Mouse (Mus musculus) left cerebral cortex, postnatal 25 days (tissue): ENCODE data around the gene Hist2h3c1. TPM values are rescaled to one million over a fixed set of nuclear protein-coding genes. Genes with fewer than 3 reads are reported as not detected.
A peak's percentile ranks its signal among the peaks of the same experiment; 100 is the strongest.
"Not testable (repeated sequence)": the region's sequence is repeated elsewhere in the genome, so short reads cannot be mapped to it uniquely, and the experiment has no call there.

ENCODE experiments used
- DNase-seq, 2 experiments: peaks; one replicate each; pipeline ENCODE4 v3.0.0; 2022; ENCODE audit warnings: low spot score in 2 of 2, mixed read lengths in 1 of 2
- intact Hi-C: fragments of 180-260 bp; cut with DNase I; formaldehyde crosslinking; loops from one replicate; pipeline ENCODE4 v1.15.1; 2025
- microRNA-seq, 2 experiments: library from miRNA; unstranded; fragments of <30 nt; microRNA quantifications; one replicate each; pipeline ENCODE4 v1.2.0; 2022
- total RNA-seq, 2 experiments: library from RNA; stranded (reverse); gene quantifications; 2 replicates each; pipeline ENCODE4 v1.2.3; 2021

Gene Hist2h3c1
- total RNA-seq, 2 experiments from 2014 or later: not detected

GRCm38 (mm10) chr3:96273591-96274465 is 27.3 kb downstream of the Hist2h3c1 start:
- intact Hi-C loops: no loop called here
- DNase-seq: no peak

- intact Hi-C loops: loop anchor here (5.0 kb wide), 1 partner anchor 225 kb away; no protein-coding TSS in a partner anchor
- peak; percentile 36 to 71 for DNase-seq
These were observed 30.9 kb downstream of the Hist2h3c1 start for GRCm38 (mm10) chr3:96277428-96277799.

DNA sequence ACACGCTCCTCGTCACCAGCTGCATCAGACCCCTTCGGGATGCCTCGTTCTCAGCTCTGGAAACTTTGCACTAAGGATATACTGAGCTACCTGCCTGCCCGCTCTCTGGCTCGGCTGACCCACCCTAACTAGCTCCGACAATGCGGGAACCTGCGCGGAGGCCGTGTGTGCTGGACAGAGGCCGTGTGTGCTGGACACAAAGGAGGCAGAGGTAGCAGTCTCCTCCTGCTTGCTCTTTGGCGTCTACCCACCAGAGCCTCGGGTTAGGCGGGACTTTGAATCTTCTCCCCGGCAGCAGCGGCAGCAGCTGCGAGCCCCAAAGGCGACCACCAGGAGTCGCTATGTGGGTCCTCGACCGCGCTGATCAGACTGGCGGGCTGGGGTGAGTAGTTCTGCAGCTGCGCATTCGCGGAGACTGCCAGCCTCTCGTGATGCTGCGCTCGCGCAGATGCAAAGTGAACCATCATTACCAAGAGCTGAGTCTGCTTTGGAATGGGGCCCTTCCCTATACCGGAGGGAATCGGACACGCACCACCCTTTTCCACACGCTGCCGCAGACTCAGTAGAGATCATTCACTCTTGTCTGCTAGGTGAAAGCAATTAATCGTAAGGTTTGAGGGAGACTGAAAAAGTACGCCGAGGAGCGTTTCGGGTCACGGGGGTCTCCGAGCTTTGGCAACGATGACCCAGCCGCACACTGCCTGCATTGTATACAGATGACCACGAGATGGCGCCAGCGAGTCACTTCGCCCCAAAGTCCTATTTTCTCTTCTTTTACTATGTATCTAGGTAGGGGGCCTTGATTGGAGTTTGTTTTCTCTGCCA is 31.5 kb downstream of the Hist2h3c1 start:
- intact Hi-C loops: loop anchor here (5.0 kb wide), 1 partner anchor 224 kb away; no protein-coding TSS in a partner anchor
- DNase-seq: peak; percentile 91 to 97

GRCm38 (mm10) chr3:96280660-96281059 is 34.2 kb downstream of the Hist2h3c1 start:
- intact Hi-C loops: no loop called here
- DNase-seq: no peak

DNA sequence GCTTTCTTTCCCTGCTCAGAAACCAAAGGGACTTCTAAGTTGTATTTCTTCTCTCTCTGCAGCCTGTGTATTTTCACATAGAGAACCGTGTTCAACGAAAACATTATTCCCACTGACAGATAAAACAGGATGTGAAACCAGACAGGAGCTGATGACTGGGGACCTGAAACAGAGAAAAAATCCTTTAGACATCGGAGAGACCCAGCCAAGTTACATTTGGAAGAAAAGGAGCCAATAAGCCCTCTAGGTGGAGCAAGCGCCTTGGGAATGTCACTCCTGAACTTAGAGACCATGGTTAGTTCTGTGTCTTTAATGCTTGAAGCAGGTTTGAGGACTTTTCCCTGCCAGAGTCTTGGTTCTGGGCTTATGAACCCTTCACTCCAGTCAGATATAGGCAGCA is 38.0 kb downstream of the Hist2h3c1 start:
- DNase-seq: peak; percentile 44 to 59
- intact Hi-C loops: loop anchor here (2.0 kb wide), 1 partner anchor 152 kb away; no protein-coding TSS in a partner anchor

GRCm38 (mm10) chr3:96287334-96287733 is 40.8 kb downstream of the Hist2h3c1 start:
- DNase-seq, intact Hi-C loops: not testable (repeated sequence)

DNA sequence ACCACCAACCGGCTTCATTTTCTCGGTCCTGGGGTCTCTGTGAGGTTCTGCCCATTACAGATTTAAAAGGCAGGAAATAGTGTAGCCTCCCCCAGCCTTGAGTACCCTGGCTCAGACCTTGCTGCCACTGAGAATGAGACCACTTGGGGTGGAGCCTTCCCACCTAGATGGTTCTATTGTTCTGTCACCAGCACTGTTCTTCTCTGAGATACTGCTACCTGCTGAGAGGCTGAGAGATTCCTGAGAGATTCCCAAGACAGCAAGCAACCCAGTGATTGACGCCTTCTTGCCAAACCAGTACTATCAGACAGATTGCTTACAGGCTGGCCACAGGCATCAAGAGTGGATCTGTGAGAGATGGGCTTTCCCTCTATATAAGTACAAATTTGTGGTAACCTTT is 42.7 kb downstream of the Hist2h3c1 start:
- intact Hi-C loops: no loop called here
- no peak for DNase-seq

DNA sequence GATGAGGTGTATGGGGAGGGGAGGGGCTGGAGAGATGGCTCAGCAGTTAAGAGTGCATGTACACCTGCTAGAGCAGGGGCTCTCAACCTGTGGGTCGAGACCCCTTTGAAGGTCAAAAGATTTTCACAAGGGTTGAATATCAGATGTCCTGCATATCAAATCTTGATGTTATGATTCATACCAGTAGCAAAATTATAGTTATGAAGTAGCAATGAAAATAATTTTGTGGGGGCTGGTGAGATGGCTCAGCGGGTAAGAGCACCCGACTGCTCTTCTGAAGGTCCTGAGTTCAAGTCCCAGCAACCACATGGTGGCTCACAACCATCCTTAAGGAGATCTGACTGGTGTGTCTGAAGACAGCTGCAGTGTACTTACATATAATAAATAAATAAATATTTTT is 44.2 kb downstream of the Hist2h3c1 start:
- DNase-seq, intact Hi-C loops: not testable (repeated sequence)

DNA sequence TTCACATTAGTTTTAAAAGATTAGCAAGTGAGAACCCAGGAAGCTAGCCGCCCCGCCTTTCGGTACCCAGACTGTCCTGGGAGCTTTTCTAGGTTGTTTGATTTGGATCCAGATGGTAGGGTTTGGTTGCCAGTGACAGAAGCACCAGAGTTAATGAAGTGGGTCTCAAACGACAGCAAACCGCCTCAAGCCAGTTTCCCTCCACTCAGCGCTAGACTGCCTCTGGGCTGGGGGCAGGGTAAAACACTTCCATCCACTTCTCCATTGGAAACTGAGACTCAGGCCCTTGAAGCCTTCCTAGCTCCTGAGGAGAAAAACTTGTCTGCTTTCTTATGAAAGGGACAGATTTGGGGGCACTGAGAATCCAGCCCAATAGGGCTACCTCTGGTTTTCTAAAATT is 46.2 kb downstream of the Hist2h3c1 start:
- DNase-seq: no peak
- intact Hi-C loops: no loop called here

DNA sequence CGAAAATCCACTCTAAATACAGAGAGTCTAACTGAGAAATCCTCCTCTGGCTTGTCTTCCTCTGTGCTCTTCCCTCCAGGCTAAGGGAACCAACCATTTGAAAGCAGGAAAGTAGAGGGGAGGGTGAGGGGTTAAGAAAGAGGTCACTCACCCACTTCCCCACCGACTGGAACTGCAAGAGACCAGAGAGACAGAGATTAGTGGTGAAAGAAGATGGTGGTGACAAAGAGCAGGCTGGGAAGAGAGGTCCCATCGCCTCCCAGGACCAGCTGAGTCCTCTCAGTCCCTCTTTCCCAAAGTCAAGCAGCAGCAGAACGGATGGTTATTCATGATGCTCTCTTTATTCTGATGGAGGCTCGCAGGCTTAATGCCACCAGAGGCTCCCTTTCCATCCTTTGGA is 46.9 kb downstream of the Hist2h3c1 start:
- intact Hi-C loops: no loop called here
- no peak for DNase-seq

DNA sequence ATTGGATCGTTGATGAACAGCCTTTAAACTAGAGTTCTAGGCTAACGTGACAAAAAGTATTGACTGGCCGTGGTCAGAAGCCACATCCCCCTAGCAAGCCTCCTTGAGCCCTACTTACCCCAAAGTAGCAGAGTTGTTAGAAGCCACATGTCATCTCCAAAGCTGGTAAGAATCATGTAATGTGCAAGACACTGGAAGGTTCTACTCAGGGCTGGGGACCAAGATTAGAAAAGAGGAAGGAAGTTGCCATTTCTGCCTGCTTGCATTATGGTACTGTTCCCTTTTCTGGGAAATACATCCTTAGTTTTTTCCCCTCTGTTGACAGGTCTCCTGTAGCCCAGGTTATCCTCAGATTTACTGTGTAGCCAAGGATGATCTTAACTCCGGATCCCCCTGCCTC is 47.3 kb downstream of the Hist2h3c1 start, which contains the start of gene Fcgr1:
Fcgr1 (minus strand) TSS at position 183 of the 400 bp plus-strand sequence.
- intact Hi-C loops: no loop called here
- no peak for DNase-seq

Small RNAs within 50 kb of the gene (microRNA-seq; reads per million reads assigned to microRNA genes)
- gene Gm44492 (0 reads per million in 2 experiments), gene Gm47311 (0 reads per million in 2 experiments), gene Gm47313 (0 reads per million in 2 experiments)

Other genes with a start within 250 kb of the Hist2h3c1 start
- 10 to 100 TPM; 41.8 to 47.1 TPM for gene Vps45, start 188.2 kb upstream of the Hist2h3c1 start, total RNA-seq
- gene Otud7b, start 142.2 kb upstream of the Hist2h3c1 start, total RNA-seq: 10 to 100 TPM; 24.6 to 27.7 TPM
- gene Mtmr11, start 84.7 kb upstream of the Hist2h3c1 start, total RNA-seq: 1 to 10 TPM; 6.4 to 6.8 TPM
- 10 to 100 TPM; 39.6 to 43.4 TPM for gene Sf3b4, start 74.4 kb upstream of the Hist2h3c1 start, total RNA-seq
- gene Sv2a, start 65.5 kb upstream of the Hist2h3c1 start, total RNA-seq: 100 to 1,000 TPM; 429 to 435 TPM
- gene Bola1, start 27.0 kb upstream of the Hist2h3c1 start, total RNA-seq: 10 to 100 TPM; 15.6 to 16.9 TPM
- 1 to 10 TPM; 4.8 to 8.9 TPM for gene Hist2h2ab, start 26.8 kb upstream of the Hist2h3c1 start, total RNA-seq
- 10 to 100 TPM; 18.3 to 24.3 TPM for gene Hist2h2ac, start 25.8 kb upstream of the Hist2h3c1 start, total RNA-seq
- 1 to 10 TPM; 5.4 to 5.9 TPM for gene Hist2h2be, start 25.6 kb upstream of the Hist2h3c1 start, total RNA-seq
- 1 to 10 TPM; 5.6 to 7.5 TPM for gene Hist2h3c2, start 7.6 kb upstream of the Hist2h3c1 start, total RNA-seq
- gene Hist2h2aa2, start 6.4 kb upstream of the Hist2h3c1 start, total RNA-seq: 100 to 1,000 TPM; 158 to 179 TPM
- gene Hist2h2aa1, start 1.2 kb upstream of the Hist2h3c1 start, total RNA-seq: 1 to 10 TPM; 6.9 to 9.0 TPM
- gene Hist2h4, start 16.6 kb downstream of the Hist2h3c1 start, total RNA-seq: 10 to 100 TPM; 25.6 to 30.9 TPM
- 10 to 100 TPM; 41.5 to 49.1 TPM for gene Hist2h3b, start 22.0 kb downstream of the Hist2h3c1 start, total RNA-seq
- gene Hist2h2bb, start 23.1 kb downstream of the Hist2h3c1 start, total RNA-seq: 100 to 1,000 TPM; 102 to 120 TPM
- gene Fcgr1, start 47.3 kb downstream of the Hist2h3c1 start, total RNA-seq: 1 to 10 TPM; 2.3 to 2.8 TPM
- gene BC107364, start 205.6 kb downstream of the Hist2h3c1 start, total RNA-seq: not detected